Mouse (Mus musculus) liver, postnatal 0 days (tissue): ENCODE measurements at regions not wholly inside any gene's neighbourhood (a gene's known extent, or its start where the extent isn't known, plus 50 kb on each side); places are given as distances from the start of the nearest gene placed in this dataset.

Experiments
- CTCF ChIP-seq: sonication (generic); IDR thresholded peaks from 2 replicates; pipeline ENCODE4 v1.5.1; 2016; ENCODE audit warnings: antibody characterized with exemption, low read depth
- EP300 ChIP-seq: IDR thresholded peaks from 2 replicates; pipeline ENCODE4 v1.6.1; 2016; ENCODE audit warnings: antibody characterized with exemption, low read depth, mild to moderate bottlenecking

DNA sequence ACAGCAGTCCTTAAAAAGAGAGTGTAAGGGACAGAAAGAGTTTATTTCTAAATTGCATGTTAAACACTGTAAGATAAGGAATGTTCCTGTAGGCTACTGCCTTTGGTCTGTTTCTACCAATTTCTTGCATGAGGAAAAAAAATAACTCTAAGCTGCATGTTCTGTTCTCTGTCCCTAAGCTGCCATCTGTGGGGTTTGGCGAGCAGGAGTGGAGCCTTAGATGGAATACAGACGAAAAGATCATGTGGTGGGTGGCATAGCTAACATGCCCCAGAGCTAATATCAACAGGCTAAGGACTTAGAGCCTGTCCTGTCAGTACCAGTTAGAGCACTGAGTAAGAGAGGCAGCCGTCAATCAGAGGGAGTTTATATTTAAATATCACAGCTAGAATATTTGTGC, 590.1 kb downstream of the Zfp706 start:
- TF ChIP-seq CTCF (no peak), EP300 (no peak)
